Mouse (Mus musculus) heart, postnatal 25 days (tissue): ENCODE results near the gene Neurod2. TPM values are rescaled to one million over a fixed set of nuclear protein-coding genes. Genes with fewer than 3 reads are reported as not detected.
A peak's percentile ranks its signal among the peaks of the same experiment; 100 is the strongest.

Experiments
- DNase-seq: peaks from one replicate; pipeline ENCODE4 v3.0.0; 2022; ENCODE audit warnings: low spot score
- intact Hi-C: fragments of 180-260 bp; cut with DNase I; formaldehyde crosslinking; loops from one replicate; pipeline ENCODE4 v1.15.1; 2025
- total RNA-seq, 2 experiments: library from RNA; stranded (reverse); gene quantifications; 2 replicates each; pipeline ENCODE4 v1.2.3; 2021

The Neurod2 gene
- not detected for total RNA-seq

GRCm38 (mm10) chr11:98329081-98329959, at the start of gene Neurod2:
TSS of gene Neurod2 (minus strand) at chr11:98329648.
- no peak for DNase-seq
- intact Hi-C loops = no loop called here

GRCm38 (mm10) chr11:98377787-98378186, 48.3 kb upstream of the Neurod2 start:
- intact Hi-C loops = no loop called here
- DNase-seq = peak; percentile 56

GRCm38 (mm10) chr11:98376756-98377155, 47.3 kb upstream of the Neurod2 start:
- DNase-seq = no peak
- intact Hi-C loops = no loop called here

- DNase-seq = no peak
- intact Hi-C loops = no loop called here
These were observed 44.8 kb upstream of the Neurod2 start for GRCm38 (mm10) chr11:98374266-98374665.

- intact Hi-C loops = loop anchor here (2.0 kb wide), 1 partner anchor 30 kb away; no protein-coding TSS in a partner anchor
- DNase-seq = no peak
These were observed 43.8 kb upstream of the Neurod2 start for GRCm38 (mm10) chr11:98373244-98373643.

GRCm38 (mm10) chr11:98372406-98372805, 43.0 kb upstream of the Neurod2 start:
- intact Hi-C loops = loop anchor here (2.0 kb wide), 1 partner anchor 30 kb away; no protein-coding TSS in a partner anchor
- no peak for DNase-seq

- no peak for DNase-seq
- intact Hi-C loops = loop anchor here (2.0 kb wide), 1 partner anchor 29 kb away; no protein-coding TSS in a partner anchor
These were observed 42.2 kb upstream of the Neurod2 start for GRCm38 (mm10) chr11:98371556-98372240.

GRCm38 (mm10) chr11:98370588-98370987, 41.1 kb upstream of the Neurod2 start:
- no peak for DNase-seq
- intact Hi-C loops = no loop called here

- intact Hi-C loops = no loop called here
- no peak for DNase-seq
These were observed 39.9 kb upstream of the Neurod2 start for GRCm38 (mm10) chr11:98369337-98369736.

- intact Hi-C loops = no loop called here
- no peak for DNase-seq
These were observed 38.4 kb upstream of the Neurod2 start for GRCm38 (mm10) chr11:98367863-98368186.

- intact Hi-C loops = no loop called here
- DNase-seq = no peak
These were observed 37.9 kb upstream of the Neurod2 start for GRCm38 (mm10) chr11:98367171-98367862.

- DNase-seq = no peak
- intact Hi-C loops = no loop called here
These were observed 36.8 kb upstream of the Neurod2 start for GRCm38 (mm10) chr11:98366290-98366689.

- no peak for DNase-seq
- intact Hi-C loops = no loop called here
These were observed 35.0 kb upstream of the Neurod2 start for GRCm38 (mm10) chr11:98364410-98364809.

GRCm38 (mm10) chr11:98363817-98364216, 34.4 kb upstream of the Neurod2 start:
- intact Hi-C loops = no loop called here
- DNase-seq = no peak

- intact Hi-C loops = no loop called here
These were observed 31.5 kb upstream of the Neurod2 start for GRCm38 (mm10) chr11:98360866-98361521.

GRCm38 (mm10) chr11:98358161-98359083, 29.0 kb upstream of the Neurod2 start, which contains the start of gene Stard3:
TSS of gene Stard3 (plus strand) at chr11:98358368.
- intact Hi-C loops = no loop called here
- peak; percentile 78 for DNase-seq

More at GRCm38 (mm10) chr11:98360866-98361521, 31.5 kb upstream of the Neurod2 start:
- DNase-seq = no peak

- DNase-seq = no peak
- intact Hi-C loops = no loop called here
These were observed 28.1 kb upstream of the Neurod2 start for GRCm38 (mm10) chr11:98357396-98358160.
